Mouse (Mus musculus) left cerebral cortex, adult 6 months (tissue): Measurements from ENCODE around the gene Tmem115. TPM values are rescaled to one million over a fixed set of nuclear protein-coding genes. Genes with fewer than 3 reads are reported as not detected.

Experiments
- long read RNA-seq, 2 experiments: library from polyadenylated mRNA; unstranded; transcript quantifications; one replicate each; pipeline ENCODE4 v2.0.0; 2019 to 2020
- polyA plus RNA-seq: library from polyadenylated mRNA; unstranded; fragments of <200 nt; fragmentation: Nextera tagmentation; gene quantifications from 2 replicates; pipeline ENCODE4 v1.2.3, GENCODE M21; 2021

Tmem115 gene
- polyA plus RNA-seq = 38.4 and 40.4 TPM in 2 replicates
- long read RNA-seq, experiment 1, transcript Tmem115-201 (2 exons, 2,194 nt) = major isoform, 229 of 230 reads
- long read RNA-seq, experiment 1, partial matches to known transcripts = 0 of 230 reads
- long read RNA-seq, experiment 1, other reads (novel, unspliced or antisense) = 1 of 230 reads
- long read RNA-seq, experiment 2, transcript Tmem115-201 (2 exons, 2,194 nt) = major isoform, 52 of 55 reads
- long read RNA-seq, experiment 2, partial matches to known transcripts = 2 of 55 reads
- long read RNA-seq, experiment 2, other reads (novel, unspliced or antisense) = 1 of 55 reads

DNA sequence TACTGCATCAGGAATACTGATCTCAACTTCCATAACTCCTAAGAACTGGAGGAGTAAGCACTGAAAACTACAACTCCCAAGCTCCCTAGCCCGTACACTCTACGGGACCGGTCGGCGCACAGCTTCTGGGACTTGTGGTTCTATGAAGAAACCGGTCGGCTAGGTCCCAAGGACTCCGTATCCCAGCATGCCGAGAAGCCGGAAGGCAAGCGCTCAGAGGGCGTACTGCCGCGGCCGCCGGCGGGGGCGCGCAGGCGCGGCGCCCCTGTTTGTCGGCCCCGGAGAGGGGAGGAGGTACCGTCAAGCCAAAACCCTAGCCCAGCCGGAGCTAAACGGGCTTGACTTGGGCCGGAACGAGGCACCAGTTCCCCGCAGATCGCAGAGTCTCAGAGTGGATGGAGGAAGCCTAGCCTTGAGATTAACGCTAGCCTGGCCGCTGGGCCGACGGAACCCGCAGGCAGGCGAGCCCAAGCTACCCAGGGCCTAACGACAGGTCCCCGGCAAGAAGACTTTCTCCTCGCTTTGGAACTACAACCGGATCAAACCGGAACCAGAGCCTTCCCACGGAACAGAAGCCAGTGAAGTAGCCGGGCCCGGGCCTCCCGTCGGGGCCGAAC lies at the start of gene Tmem115:
Gene Tmem115 (plus strand): TSS at position 155 of the 617 bp plus-strand sequence.

GRCm38 (mm10) chr9:107541474-107542351 lies 8.0 kb downstream of the Tmem115 start, which contains the start of the genes Cyb561d2 and Nprl2:
Gene Cyb561d2 (minus strand): TSS chr9:107542193.
Gene Nprl2 (plus strand): TSS chr9:107542226.

GRCm38 (mm10) chr9:107547026-107547425 lies 13.3 kb downstream of the Tmem115 start, which contains the start of gene Zmynd10:
Gene Zmynd10 (plus strand): TSS chr9:107547298.

DNA sequence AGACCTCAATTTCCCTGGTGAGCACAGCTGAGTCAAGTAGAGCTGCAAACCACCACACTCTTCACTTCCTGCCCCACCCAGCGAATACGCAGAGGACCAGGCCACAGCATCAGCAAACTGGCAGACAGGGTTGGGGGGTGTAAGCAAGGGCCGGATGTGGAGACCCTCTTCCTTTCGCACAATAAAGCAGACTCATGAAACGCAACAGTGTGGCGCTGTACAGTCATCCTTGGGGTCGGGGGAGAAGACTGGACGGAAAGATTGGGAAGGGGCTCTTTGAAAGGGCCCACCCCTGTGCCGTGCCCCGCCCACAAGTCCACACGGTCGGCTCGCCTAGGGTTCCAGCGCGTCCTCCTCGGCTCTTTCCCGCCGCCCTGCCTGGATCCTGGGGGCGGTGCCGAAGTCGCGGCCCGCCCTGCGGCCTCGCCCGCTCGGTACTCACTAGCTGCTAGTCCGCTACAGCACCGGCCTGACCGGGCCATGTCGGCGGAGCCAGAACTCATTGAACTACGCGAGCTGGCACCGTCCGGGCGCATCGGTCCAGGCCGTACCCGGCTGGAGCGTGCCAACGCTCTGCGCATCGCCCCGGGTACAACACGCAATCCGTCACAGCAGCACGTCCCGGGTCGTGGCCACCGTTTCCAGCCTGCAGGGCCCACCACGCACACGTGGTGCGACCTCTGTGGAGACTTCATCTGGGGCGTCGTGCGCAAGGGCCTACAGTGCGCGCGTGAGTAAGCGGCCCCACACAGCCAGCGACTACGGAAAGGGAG lies 17.6 kb downstream of the Tmem115 start, which contains the start of gene Rassf1:
Gene Rassf1 (plus strand): TSS at position 439 of the 773 bp plus-strand sequence.

GRCm38 (mm10) chr9:107563029-107563581 lies 29.4 kb downstream of the Tmem115 start, which contains the start of gene Tusc2:
Gene Tusc2 (plus strand): TSS chr9:107563255.

GRCm38 (mm10) chr9:107567702-107568319 lies 34.1 kb downstream of the Tmem115 start, which contains the start of gene Hyal2:
Gene Hyal2 (plus strand): TSS chr9:107567945.

GRCm38 (mm10) chr9:107576357-107577107 lies 42.8 kb downstream of the Tmem115 start, which contains the start of gene Hyal1:
Gene Hyal1 (plus strand): TSS chr9:107576927.

DNA sequence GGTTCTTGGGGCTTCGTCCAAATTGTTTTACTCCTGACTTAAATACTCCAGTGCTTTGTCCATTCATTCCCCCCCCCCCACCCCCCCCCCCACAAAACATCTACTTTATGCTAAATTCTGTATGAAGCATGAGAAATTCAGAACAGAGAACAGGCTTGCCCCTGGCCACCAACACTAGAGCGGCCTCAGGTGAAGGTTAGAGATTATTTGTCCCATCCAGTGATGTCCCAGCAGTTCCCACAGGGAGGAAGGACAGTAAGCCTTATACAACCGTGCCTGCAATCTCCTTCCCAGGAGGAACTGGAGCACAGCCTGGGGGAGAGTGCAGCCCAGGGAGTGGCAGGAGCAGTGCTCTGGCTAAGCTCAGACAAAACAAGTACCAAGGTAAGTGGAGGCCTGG lies 44.8 kb downstream of the Tmem115 start, which contains the start of gene Naa80:
Gene Naa80 (plus strand): TSS at position 301 of the 400 bp plus-strand sequence.

DNA sequence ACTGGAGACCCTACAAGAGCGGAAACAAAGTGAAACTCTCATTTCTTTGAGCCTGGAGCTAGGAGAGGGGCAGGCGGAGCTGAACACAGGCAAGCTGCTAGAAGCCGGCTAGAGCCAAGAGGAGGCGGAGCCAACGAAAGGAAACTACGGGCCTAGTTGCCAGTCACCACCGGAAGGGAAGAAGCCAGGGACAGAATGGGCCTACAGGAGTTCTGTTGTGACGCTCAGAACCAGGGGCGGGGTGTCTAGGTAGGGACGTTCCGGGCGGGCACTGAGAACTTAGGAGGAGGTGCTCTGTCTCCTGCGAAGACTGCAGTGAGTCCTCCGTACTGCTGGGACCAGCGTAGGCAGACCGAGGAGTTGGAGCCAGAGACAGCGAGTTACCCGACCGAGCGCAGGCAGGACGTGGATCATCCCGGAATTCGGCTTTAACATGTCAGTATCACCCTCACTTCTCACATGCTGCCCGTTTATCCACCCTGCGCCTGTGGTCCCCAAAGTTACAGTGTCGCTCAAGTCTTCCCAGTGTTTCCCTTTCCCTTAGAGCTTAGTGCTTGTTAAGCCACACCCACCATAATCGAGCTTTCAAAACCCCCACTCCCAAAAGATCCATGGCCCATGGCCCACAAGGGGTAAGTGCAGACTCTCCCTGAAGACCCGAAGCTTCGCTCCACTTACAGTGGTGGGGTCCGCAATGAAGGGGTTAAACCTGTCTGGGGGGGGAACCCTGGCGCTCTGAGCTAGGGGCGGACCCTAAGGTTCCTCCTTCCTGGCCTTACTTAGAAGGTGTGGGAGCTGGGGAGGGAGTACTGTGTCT lies 47.0 kb downstream of the Tmem115 start, which contains the start of gene Hyal3:
Gene Hyal3 (plus strand): TSS at position 318 of the 817 bp plus-strand sequence.

GRCm38 (mm10) chr9:107586974-107587832 lies 53.5 kb downstream of the Tmem115 start, which contains the start of gene Ifrd2:
Gene Ifrd2 (plus strand): TSS chr9:107587642.

Other genes with a start within 250 kb of the Tmem115 start
- 1.8 and 2.3 TPM in 2 replicates for gene Mapkapk3, start 244.1 kb upstream of the Tmem115 start, polyA plus RNA-seq
- gene Cish, start 237.9 kb upstream of the Tmem115 start, polyA plus RNA-seq = 5.4 and 7.4 TPM in 2 replicates
- gene Hemk1, start 195.6 kb upstream of the Tmem115 start, polyA plus RNA-seq = 10.7 and 14.4 TPM in 2 replicates
- 1.4 and 1.5 TPM in 2 replicates for gene 6430571L13Rik, start 193.3 kb upstream of the Tmem115 start, polyA plus RNA-seq
- 3.9 and 5.6 TPM in 2 replicates for gene Cacna2d2, start 134.3 kb upstream of the Tmem115 start, polyA plus RNA-seq
- gene Cyb561d2, start 8.2 kb downstream of the Tmem115 start, polyA plus RNA-seq = 34.9 and 46.6 TPM in 2 replicates
- gene Nprl2, start 8.3 kb downstream of the Tmem115 start, polyA plus RNA-seq = 62.2 and 70.1 TPM in 2 replicates
- gene Zmynd10, start 13.4 kb downstream of the Tmem115 start, polyA plus RNA-seq = 3.4 and 5.1 TPM in 2 replicates
- 11.1 and 12.9 TPM in 2 replicates for gene Rassf1, start 17.6 kb downstream of the Tmem115 start, polyA plus RNA-seq
- 109 and 120 TPM in 2 replicates for gene Tusc2, start 29.3 kb downstream of the Tmem115 start, polyA plus RNA-seq
- 11.2 and 13.4 TPM in 2 replicates for gene Hyal2, start 34.0 kb downstream of the Tmem115 start, polyA plus RNA-seq
- 2.2 and 2.6 TPM in 2 replicates for gene Hyal1, start 43.0 kb downstream of the Tmem115 start, polyA plus RNA-seq
- 6.1 and 9.8 TPM in 2 replicates for gene Naa80, start 44.9 kb downstream of the Tmem115 start, polyA plus RNA-seq
- 0.40 and 0.54 TPM in 2 replicates for gene Hyal3, start 46.9 kb downstream of the Tmem115 start, polyA plus RNA-seq
- 3.6 and 4.9 TPM in 2 replicates for gene Ifrd2, start 53.7 kb downstream of the Tmem115 start, polyA plus RNA-seq
- 1.7 and 2.5 TPM in 2 replicates for gene Sema3b, start 75.3 kb downstream of the Tmem115 start, polyA plus RNA-seq
- 38.9 and 84.2 TPM in 2 replicates for gene Gnai2, start 101.4 kb downstream of the Tmem115 start, polyA plus RNA-seq
- gene Slc38a3, start 135.6 kb downstream of the Tmem115 start, polyA plus RNA-seq = 41.4 and 55.2 TPM in 2 replicates
- 10.7 and 19.3 TPM in 2 replicates for gene Gnat1, start 145.8 kb downstream of the Tmem115 start, polyA plus RNA-seq
- gene Sema3f, start 176.5 kb downstream of the Tmem115 start, polyA plus RNA-seq = 1.1 and 5.3 TPM in 2 replicates
- 33.3 and 36.9 TPM in 2 replicates for gene Rbm5, start 237.1 kb downstream of the Tmem115 start, polyA plus RNA-seq